Mouse (Mus musculus) forebrain, embryonic 13.5 days (tissue): Measurements from ENCODE around the gene Npas2. TPM values are rescaled to one million over a fixed set of nuclear protein-coding genes. Genes with fewer than 3 reads are reported as not detected.

Source experiments
- ATAC-seq: fragments of 200-750 bp; cut with Nextera tagmentation; 2 replicates; pipeline ENCODE4 v1.8.0; 2017
- H3K27ac ChIP-seq: fragments of 300-500 bp; sonication (generic); 2 replicates; pipeline ENCODE4 v1.5.1; 2015; ENCODE audit warnings: inconsistent platforms, mild to moderate bottlenecking, moderate library complexity
- H3K27me3 ChIP-seq: fragments of 300-500 bp; sonication (generic); 2 replicates; pipeline ENCODE4 v1.6.1; 2015; ENCODE audit warnings: mild to moderate bottlenecking, inconsistent platforms
- H3K36me3 ChIP-seq: fragments of 300-500 bp; sonication (generic); 2 replicates; pipeline ENCODE4 v1.6.1; 2015; ENCODE audit warnings: mild to moderate bottlenecking, inconsistent platforms; ENCODE audit not compliant: poor library complexity, severe bottlenecking
- H3K4me1 ChIP-seq: fragments of 300-500 bp; sonication (generic); 2 replicates; pipeline ENCODE4 v1.6.1; 2015; ENCODE audit warnings: inconsistent platforms
- H3K4me2 ChIP-seq: fragments of 300-500 bp; sonication (generic); 2 replicates; pipeline ENCODE4 v1.6.1; 2015; ENCODE audit warnings: inconsistent platforms, mild to moderate bottlenecking, moderate library complexity
- H3K4me3 ChIP-seq: fragments of 300-500 bp; sonication (generic); 2 replicates; pipeline ENCODE4 v1.5.1; 2015; ENCODE audit warnings: mild to moderate bottlenecking, inconsistent platforms
- H3K9ac ChIP-seq: fragments of 300-500 bp; sonication (generic); 2 replicates; pipeline ENCODE4 v1.6.1; 2015; ENCODE audit warnings: mild to moderate bottlenecking, inconsistent platforms
- H3K9me3 ChIP-seq: fragments of 300-500 bp; sonication (generic); replicated peaks from 2 replicates; pipeline ENCODE4 v1.6.1; 2016; ENCODE audit warnings: inconsistent platforms
- WGBS: fragments of 180-500 bp; shearing (Covaris S2); methylation state at CpG from one replicate; pipeline ENCODE4 v1.1.7; 2015; 5-methylcytosine and 5-hydroxymethylcytosine counted together
- polyA plus RNA-seq: library from polyadenylated mRNA; unstranded; fragments of >200 nt; fragmentation: Nextera tagmentation; extraction: Ambion mirVana; gene quantifications from 2 replicates; pipeline ENCODE4 v1.2.1, GENCODE M21; 2015

Gene Npas2
- polyA plus RNA-seq, 1 experiment from 2014 or later: 0.15 TPM

DNA sequence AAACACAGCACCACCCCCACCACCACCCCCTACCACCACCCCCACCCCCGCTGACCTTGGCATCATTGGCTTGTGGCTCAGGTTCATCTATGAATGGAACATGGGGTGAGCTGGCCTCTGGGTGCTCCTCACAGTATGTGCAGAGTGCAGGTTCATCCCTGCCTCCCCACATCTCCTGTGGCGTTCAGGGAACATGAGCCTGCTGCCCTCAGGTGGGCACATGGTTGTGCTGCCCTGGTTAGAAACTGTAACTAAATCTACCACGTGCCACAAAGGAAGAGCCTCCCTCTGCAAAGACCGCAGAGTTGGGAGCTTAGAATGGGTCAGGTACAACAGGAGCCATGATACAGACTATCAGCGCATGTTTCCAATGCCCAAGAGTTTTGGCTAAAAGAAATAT, 149.7 kb downstream of the Npas2 start:
- H3K4me1 ChIP-seq: no peaks in the 10 kb centered on the region
- no peaks in the 10 kb centered on the region for H3K27me3 ChIP-seq
- H3K36me3 ChIP-seq: no peaks in the 10 kb centered on the region
- no peak overlapping the region for H3K9ac ChIP-seq
- H3K9me3 ChIP-seq: no peaks in the 10 kb centered on the region
- H3K4me3 ChIP-seq: no peak overlapping the region
- H3K27ac ChIP-seq: no peak overlapping the region
- WGBS: 78% methylated on average over 5 of the region's 5 CpGs
- no peak for ATAC-seq
- H3K4me2 ChIP-seq: no peak overlapping the region

DNA sequence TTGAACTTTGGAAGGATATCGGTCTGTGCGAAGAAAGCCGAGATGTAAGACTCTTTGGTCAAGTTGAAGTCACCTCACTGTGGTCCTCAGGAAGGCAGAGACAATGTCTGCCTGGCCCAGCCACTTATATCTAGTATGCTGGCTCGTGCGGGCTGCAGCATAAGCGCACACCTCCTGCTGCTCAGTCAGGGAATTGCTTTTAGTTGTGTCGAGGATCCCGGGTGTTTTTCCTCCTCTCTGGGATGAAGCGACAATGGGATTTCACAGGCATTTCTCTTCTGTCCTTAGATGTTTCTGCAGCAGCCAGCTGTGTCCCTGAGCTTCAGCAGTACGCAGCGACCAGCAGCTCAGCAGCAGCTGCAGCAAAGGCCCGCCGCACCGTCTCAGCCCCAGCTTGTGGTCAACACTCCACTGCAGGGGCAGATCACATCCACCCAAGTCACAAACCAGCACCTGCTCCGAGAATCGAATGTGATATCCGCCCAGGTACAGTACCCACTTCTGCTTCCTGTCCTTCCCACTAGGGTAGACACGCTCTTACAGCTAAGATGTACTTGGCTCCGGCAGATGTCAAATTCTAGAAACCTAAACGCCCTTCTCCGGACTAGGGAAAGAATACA, 151.6 kb downstream of the Npas2 start:
- ATAC-seq: 0 out of 2 replicates have a peak, but pooled peaks have one; percentile 33
- no peaks in the 10 kb centered on the region for H3K36me3 ChIP-seq
- H3K9ac ChIP-seq: no peak overlapping the region
- H3K4me3 ChIP-seq: no peak overlapping the region
- no peaks in the 10 kb centered on the region for H3K27me3 ChIP-seq
- no peak overlapping the region for H3K27ac ChIP-seq
- H3K9me3 ChIP-seq: no peaks in the 10 kb centered on the region
- no peak overlapping the region for H3K4me2 ChIP-seq
- 62% methylated on average over 21 of the region's 21 CpGs for WGBS
- H3K4me1 ChIP-seq: no peaks in the 10 kb centered on the region

DNA sequence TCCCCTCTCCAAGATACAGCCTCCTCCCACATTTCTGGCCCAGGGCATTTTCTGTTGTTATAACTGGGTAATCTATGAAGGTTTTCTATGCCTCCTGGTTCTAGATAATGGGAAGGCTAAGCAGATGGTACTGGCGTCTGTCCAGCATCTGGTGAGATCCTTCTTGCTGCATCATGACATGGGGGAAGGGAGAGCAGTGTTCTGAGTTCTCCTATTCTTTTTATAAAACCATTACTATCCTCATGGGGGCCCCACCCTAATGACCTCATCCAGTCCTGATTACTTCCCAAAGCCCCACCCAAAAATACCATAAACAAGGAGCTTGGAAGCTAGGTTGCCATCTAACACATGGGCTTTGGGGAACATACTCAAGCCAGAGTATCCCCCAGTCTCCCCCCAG, 155.5 kb downstream of the Npas2 start:
- no peak overlapping the region for H3K4me2 ChIP-seq
- 94% methylated on average over 1 of the region's 1 CpGs for WGBS
- ATAC-seq: no peak
- no peaks in the 10 kb centered on the region for H3K36me3 ChIP-seq
- no peaks in the 10 kb centered on the region for H3K27me3 ChIP-seq
- no peak overlapping the region for H3K27ac ChIP-seq
- no peak overlapping the region for H3K4me3 ChIP-seq
- no peaks in the 10 kb centered on the region for H3K4me1 ChIP-seq
- H3K9ac ChIP-seq: no peak overlapping the region
- no peaks in the 10 kb centered on the region for H3K9me3 ChIP-seq

DNA sequence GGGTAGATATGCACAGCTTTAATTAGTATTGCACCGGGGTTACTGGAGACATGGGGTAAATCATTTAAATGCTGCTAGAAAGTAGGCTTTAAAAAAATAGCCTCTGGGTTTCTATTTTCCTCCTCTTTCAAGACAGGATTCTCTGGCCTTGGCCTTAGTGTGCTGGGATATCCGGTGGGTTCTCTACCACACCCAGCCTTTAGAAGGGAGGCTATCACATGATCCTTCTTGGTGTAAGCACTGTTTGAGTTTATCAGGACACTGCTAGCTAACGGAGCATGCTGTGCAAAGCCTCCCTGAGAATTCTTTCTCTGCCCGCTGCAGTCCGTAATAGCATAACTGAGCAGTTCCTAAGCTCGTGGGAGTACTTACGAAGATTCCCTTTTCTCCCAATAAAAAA, 155.9 kb downstream of the Npas2 start:
- no peaks in the 10 kb centered on the region for H3K4me1 ChIP-seq
- H3K4me3 ChIP-seq: no peak overlapping the region
- H3K36me3 ChIP-seq: no peaks in the 10 kb centered on the region
- H3K27ac ChIP-seq: no peak overlapping the region
- no peaks in the 10 kb centered on the region for H3K27me3 ChIP-seq
- no peaks in the 10 kb centered on the region for H3K9me3 ChIP-seq
- H3K4me2 ChIP-seq: no peak overlapping the region
- 91% methylated on average over 7 of the region's 7 CpGs for WGBS
- H3K9ac ChIP-seq: no peak overlapping the region
- no peak for ATAC-seq

DNA sequence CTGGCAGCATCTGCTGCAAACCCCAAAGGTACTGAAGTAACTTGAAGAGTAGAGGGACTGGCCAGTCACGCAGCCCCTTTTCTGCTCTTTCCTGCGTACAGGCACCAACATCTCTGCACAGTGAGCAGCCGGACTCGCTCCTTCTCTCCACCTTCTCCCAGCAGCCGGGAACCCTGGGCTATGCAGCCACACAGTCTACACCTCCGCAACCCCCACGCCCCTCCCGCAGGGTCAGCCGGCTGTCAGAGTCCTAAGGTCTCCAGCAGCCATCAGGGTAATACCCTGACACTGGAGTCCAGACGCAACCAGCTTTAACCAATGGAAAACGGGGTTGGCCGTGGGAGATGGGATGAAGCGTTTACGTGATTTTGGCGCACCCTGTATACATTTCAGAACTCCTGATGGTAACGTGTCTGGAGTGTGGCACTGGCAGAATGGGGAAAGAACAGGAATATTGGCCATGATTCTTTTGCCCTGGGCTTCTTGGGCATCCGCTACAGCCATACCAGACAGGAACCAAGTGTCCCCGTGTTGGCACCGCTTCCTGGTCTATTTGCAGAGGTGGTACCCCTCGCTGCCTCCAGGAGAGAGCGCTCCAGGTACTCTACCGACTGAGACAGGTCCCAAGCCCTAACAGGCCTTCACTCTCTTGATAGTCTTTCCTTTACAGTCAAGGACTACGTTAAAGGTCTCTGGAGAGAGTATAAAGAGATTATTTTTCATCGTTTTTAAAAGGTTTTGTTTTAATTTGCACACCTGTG, 168.4 kb downstream of the Npas2 start:
- ATAC-seq: no peak
- H3K9me3 ChIP-seq: no peaks in the 10 kb centered on the region
- peaks cover 4% of the 10 kb centered on the region for H3K4me1 ChIP-seq
- peak overlapping the region; percentile 7; the same call in 1 of the 2 replicates for H3K9ac ChIP-seq
- peaks cover 4% of the 10 kb centered on the region; the same call in 1 of the 2 replicates for H3K27me3 ChIP-seq
- no peak overlapping the region for H3K27ac ChIP-seq
- peak overlapping the region; percentile 51 for H3K4me2 ChIP-seq
- peak overlapping the region; percentile 20 for H3K4me3 ChIP-seq
- H3K36me3 ChIP-seq: no peaks in the 10 kb centered on the region
- 32% methylated on average over 24 of the region's 24 CpGs for WGBS

DNA sequence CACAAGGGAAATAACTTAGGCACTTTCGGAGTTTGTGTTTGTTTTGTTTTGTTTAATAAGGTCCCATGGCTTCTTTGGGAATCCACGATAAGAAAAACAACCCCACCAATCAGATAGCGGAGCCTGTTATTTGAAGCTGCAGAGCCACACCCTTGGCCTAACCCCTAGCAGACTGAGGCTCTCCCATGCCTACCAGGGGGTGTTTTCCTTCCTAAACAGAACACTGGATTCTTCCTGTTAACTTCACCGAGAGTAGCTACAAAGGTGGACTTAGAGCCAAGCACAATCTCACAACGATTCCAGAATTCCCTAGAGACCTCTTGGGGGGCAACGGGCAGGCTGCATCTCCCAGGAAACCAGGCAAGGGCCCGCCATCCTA, 169.0 kb downstream of the Npas2 start:
- peaks cover 4% of the 10 kb centered on the region; the same call in 1 of the 2 replicates for H3K27me3 ChIP-seq
- no peak overlapping the region for H3K4me2 ChIP-seq
- no peaks in the 10 kb centered on the region for H3K9me3 ChIP-seq
- no peak overlapping the region for H3K9ac ChIP-seq
- peaks cover 7% of the 10 kb centered on the region for H3K4me1 ChIP-seq
- no peak for ATAC-seq
- H3K4me3 ChIP-seq: no peak overlapping the region
- no peaks in the 10 kb centered on the region for H3K36me3 ChIP-seq
- 69% methylated on average over 7 of the region's 7 CpGs for WGBS
- no peak overlapping the region for H3K27ac ChIP-seq

DNA sequence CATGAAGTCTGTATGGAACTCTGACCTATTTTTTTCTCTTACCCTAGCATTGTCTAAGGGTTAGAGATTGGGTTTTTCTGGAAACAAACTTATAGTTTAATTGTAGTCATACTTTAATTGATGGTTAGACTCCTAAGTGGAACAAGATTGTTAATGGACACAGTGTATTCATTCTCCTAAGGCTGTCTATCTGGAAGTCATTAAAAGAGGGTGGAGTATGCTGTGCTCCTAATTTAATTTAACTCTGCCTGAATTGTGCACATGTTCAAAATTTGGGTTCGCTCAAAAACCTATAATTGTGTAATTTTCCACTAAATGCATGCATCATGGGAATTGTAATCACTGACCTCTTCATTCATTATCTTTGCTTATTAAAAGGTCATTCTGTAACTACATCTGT, 172.0 kb downstream of the Npas2 start:
- Histone ChIP-seq H3K9me3 (no peaks in the 10 kb centered on the region), H3K4me1 (peaks cover 20% of the 10 kb centered on the region), H3K4me3 (no peak overlapping the region), H3K4me2 (no peak overlapping the region), H3K36me3 (peaks cover 16% of the 10 kb centered on the region), H3K9ac (no peak overlapping the region), H3K27me3 (peaks cover 4% of the 10 kb centered on the region; the same call in 1 of the 2 replicates), H3K27ac (no peak overlapping the region)
- ATAC-seq: no peak
- 86% methylated on average over 1 of the region's 1 CpGs for WGBS

DNA sequence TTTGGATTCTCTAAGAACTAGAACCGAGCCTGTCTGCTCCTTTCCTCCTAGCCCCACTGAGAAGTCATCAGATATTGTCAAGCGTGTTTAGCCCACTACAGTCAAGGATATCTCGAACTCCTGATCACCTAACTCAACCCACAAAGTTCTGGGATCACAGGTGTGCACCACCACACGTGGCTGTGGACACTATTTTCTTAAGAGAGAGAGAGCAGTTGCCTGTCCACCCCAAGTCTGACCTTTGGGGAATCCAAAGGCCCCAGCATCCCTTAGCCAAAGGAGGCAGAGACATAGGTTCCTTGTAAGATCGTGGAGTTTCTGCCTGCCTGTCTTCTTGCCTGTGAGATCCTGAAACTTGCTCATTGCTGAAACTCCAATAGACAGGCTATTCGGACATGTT, 173.5 kb downstream of the Npas2 start:
- Histone ChIP-seq H3K4me3 (peak overlapping the region; percentile 95), H3K9ac (peak overlapping the region; percentile 61), H3K36me3 (peaks cover 31% of the 10 kb centered on the region), H3K4me2 (peak overlapping the region; percentile 62), H3K9me3 (no peaks in the 10 kb centered on the region), H3K27ac (peak overlapping the region; percentile 54; the same call in 1 of the 2 replicates), H3K4me1 (peaks cover 20% of the 10 kb centered on the region), H3K27me3 (no peaks in the 10 kb centered on the region; the same call in 1 of the 2 replicates)
- ATAC-seq: peak; percentile 4
- WGBS: 20% methylated on average over 6 of the region's 6 CpGs

DNA sequence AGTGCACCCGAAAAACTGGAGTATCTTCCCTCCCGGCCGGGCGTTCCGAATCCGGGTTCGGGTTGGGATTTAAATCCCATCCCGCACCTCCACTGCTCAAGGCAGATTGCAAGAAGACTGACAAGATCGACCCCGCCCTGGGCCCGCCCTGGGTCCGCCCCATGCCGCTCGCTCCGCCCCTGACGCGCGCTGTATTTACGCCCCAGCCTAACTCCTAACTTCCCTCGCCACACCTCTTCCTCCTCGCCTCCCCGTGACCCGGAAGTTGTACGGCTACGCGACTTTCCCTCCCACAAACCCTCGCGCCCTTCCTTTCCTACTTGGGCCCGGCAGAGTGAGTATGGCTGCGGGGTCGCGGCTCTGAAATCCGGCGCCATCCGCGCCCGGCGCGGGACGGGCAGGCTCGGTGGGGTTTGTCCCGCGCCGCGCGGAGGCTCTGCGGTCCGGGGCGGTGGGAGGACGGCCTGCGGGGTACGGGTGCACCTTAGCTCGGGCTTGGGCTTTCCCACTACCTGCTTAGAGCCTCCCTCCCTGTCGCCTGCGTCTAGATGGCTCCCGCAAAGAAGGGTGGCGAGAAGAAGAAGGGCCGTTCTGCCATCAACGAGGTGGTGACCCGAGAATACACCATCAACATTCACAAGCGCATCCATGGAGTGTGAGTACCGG, 174.2 kb downstream of the Npas2 start, which contains the start of gene Rpl31:
Gene Rpl31 (plus strand): TSS at position 242 of the 666 bp plus-strand sequence.
- ATAC-seq: peak; percentile 100
- Histone ChIP-seq H3K4me3 (peak within 1 kb of the TSS; percentile 95), H3K9ac (peak within 1 kb of the TSS; percentile 99), H3K27me3 (no peaks in the 10 kb centered on the region), H3K9me3 (no peaks in the 10 kb centered on the region), H3K4me1 (peaks cover 20% of the 10 kb centered on the region), H3K27ac (peak within 1 kb of the TSS; percentile 90), H3K4me2 (peak within 1 kb of the TSS; percentile 86), H3K36me3 (peaks cover 38% of the 10 kb centered on the region)
- whole genome bisulfite sequencing: under 1% methylated on average over 62 of the region's 62 CpGs

DNA sequence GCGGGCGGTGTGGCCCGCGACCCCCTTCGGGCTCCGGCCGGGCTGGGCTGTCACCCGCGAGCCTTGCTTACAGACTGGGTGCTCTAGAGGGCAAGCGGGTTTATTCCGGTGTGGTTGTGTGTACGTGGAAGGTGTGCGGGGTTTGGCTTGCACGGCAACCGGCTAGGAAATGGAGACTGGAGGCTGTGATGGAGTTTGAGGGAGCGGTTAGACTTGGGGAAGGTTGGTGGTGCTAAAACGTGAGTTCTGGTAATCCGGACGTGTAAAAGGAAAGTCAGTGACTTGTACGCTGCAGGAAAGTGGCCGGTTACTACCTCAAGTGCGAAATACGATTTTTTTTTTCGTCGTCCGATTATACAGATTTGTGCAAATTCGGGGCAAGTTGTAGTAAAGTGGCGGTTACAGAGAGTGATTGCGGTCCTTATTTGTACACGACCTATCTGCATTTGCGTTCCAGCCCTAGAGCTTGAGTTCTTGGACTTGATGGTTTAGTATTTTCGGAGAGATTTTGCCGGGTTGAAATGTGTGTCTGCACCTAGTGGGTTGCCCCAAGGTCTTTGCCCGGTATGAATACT, 174.8 kb downstream of the Npas2 start:
- under 1% methylated on average over 34 of the region's 34 CpGs for WGBS
- Histone ChIP-seq H3K27ac (peak overlapping the region; percentile 90), H3K9ac (peak overlapping the region; percentile 99), H3K4me2 (peak overlapping the region; percentile 86), H3K9me3 (no peaks in the 10 kb centered on the region), H3K27me3 (no peaks in the 10 kb centered on the region), H3K4me1 (peaks cover 20% of the 10 kb centered on the region), H3K36me3 (peaks cover 44% of the 10 kb centered on the region), H3K4me3 (peak overlapping the region; percentile 95)
- peak; percentile 48 for ATAC-seq

DNA sequence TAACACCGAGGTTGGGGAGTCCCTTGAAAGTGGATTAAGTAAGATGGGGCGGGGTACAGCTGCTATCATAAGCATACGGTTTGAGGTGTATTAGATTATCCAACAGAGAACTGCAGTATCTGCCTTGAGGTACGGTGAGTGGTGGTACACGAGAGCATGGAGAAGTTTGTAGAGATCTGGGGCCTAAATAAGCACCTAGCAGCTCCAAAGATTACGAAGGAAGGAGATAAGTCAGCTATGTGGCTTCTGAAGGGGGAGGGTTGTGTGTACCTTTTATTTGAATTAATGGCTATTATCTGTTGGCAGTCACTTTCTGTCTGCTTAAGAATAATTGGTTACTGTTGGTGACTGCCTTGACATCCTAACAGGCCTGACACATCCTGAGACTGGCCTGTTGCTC, 176.9 kb downstream of the Npas2 start:
- 92% methylated on average over 6 of the region's 6 CpGs for WGBS
- no peak overlapping the region for H3K4me3 ChIP-seq
- H3K4me1 ChIP-seq: peaks cover 20% of the 10 kb centered on the region
- no peaks in the 10 kb centered on the region for H3K9me3 ChIP-seq
- H3K27ac ChIP-seq: no peak overlapping the region
- peaks cover 56% of the 10 kb centered on the region for H3K36me3 ChIP-seq
- no peak overlapping the region for H3K9ac ChIP-seq
- H3K4me2 ChIP-seq: no peak overlapping the region
- ATAC-seq: no peak
- no peaks in the 10 kb centered on the region for H3K27me3 ChIP-seq
